Mouse (Mus musculus) C2C12 (cell line): ENCODE measurements around the gene Notch4. TPM values are rescaled to one million over a fixed set of nuclear protein-coding genes. Genes with fewer than 3 reads are reported as not detected.

ENCODE experiments used
- H3K27me3 ChIP-seq: one replicate; pipeline ENCODE4 v1.6.1; 2011; ENCODE audit not compliant: control insufficient read depth, insufficient read depth, insufficient read length
- H3K36me3 ChIP-seq: one replicate; pipeline ENCODE4 v1.6.1; 2011; ENCODE audit not compliant: control insufficient read depth, insufficient read depth
- H3K4me3 ChIP-seq: one replicate; pipeline ENCODE4 v1.5.1; 2011; ENCODE audit warnings: mild to moderate bottlenecking, control low read depth; ENCODE audit not compliant: poor library complexity, insufficient read depth, severe bottlenecking
- H3K79me2 ChIP-seq: one replicate; pipeline ENCODE4 v1.6.1; 2011; ENCODE audit not compliant: control insufficient read depth, insufficient read depth
- H3K79me3 ChIP-seq: one replicate; pipeline ENCODE4 v1.6.1; 2011; ENCODE audit warnings: low read depth, control low read depth
- H3ac ChIP-seq: one replicate; pipeline ENCODE3; 2011; ENCODE audit warnings: low read depth; ENCODE audit not compliant: control insufficient read depth, insufficient read length
- CEBPB ChIP-seq: IDR thresholded peaks from one replicate; pipeline ENCODE4 v1.6.1; 2011; ENCODE audit warnings: low read depth, mild to moderate bottlenecking, control low read depth, moderate library complexity
- CTCF ChIP-seq: IDR thresholded peaks from one replicate; pipeline ENCODE4 v1.5.1; 2011; ENCODE audit not compliant: control insufficient read depth, insufficient read depth, insufficient read length
- FOSL1 ChIP-seq: IDR thresholded peaks from one replicate; pipeline ENCODE4 v1.8.0; 2011; ENCODE audit warnings: mild to moderate bottlenecking, low read length; ENCODE audit not compliant: poor library complexity, insufficient read depth, severe bottlenecking
- MAX ChIP-seq: IDR thresholded peaks from one replicate; pipeline ENCODE4 v1.6.1; 2011; ENCODE audit warnings: mild to moderate bottlenecking, control low read depth
- MYOD1 ChIP-seq: IDR thresholded peaks from one replicate; pipeline ENCODE4 v1.6.1; 2011; ENCODE audit warnings: low read depth; ENCODE audit not compliant: control insufficient read depth, insufficient read length
- MYOG ChIP-seq: IDR thresholded peaks from one replicate; pipeline ENCODE4 v1.6.1; 2011; ENCODE audit not compliant: control insufficient read depth, insufficient read length; ENCODE audit errors: extremely low read depth
- USF1 ChIP-seq: IDR thresholded peaks from one replicate; pipeline ENCODE4 v1.6.1; 2011; ENCODE audit warnings: low read depth, mild to moderate bottlenecking, control low read depth, moderate library complexity
- polyA plus RNA-seq: library from polyadenylated mRNA; unstranded; fragments of >200 nt; fragmentation: generic; extraction: Trizol; gene quantifications from one replicate; pipeline ENCODE4 v1.2.1, GENCODE M21; 2012; ENCODE audit warnings: missing spikeins

The Notch4 gene
- polyA plus RNA-seq, 1 experiment = 0.51 TPM

DNA sequence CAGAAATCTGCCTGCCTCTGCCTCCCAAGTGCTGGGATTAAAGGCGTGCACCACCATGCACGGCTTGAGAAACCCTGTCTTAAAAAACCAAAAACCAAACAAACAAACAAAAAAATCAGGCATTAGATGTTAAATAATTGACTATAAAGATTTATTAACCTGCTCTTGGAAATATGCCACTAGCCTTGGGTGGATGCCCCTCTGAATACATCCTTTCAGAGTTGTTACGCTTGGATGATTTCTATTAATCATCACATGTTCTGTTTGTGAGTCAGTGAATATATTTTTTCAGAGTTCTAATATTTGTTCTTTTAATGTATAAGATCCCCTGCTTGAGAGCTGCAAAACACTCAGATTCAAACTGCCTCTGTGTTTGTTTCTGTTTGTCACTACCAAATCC is 60.9 kb downstream of the Notch4 start:
- H3K27me3 ChIP-seq = no peaks in the 10 kb centered on the region
- H3K79me2 ChIP-seq = no peaks in the 10 kb centered on the region
- H3K36me3 ChIP-seq = no peaks in the 10 kb centered on the region
- H3K79me3 ChIP-seq = no peaks in the 10 kb centered on the region
- H3K4me3 ChIP-seq = no peak overlapping the region
- no peak overlapping the region for H3ac ChIP-seq
- no peak for TF ChIP-seq CEBPB
- no peak for TF ChIP-seq MYOD1
- no peak for TF ChIP-seq CTCF
- TF ChIP-seq MAX = no peak
- TF ChIP-seq MYOG = no peak
- no peak for TF ChIP-seq FOSL1
- TF ChIP-seq USF1 = no peak

- no peaks in the 10 kb centered on the region for H3K36me3 ChIP-seq
- TF ChIP-seq CEBPB (no peak), USF1 (no peak), MYOD1 (no peak), MAX (no peak), CTCF (no peak), MYOG (no peak), FOSL1 (no peak)
- H3K79me3 ChIP-seq = no peaks in the 10 kb centered on the region
- no peaks in the 10 kb centered on the region for H3K79me2 ChIP-seq
- H3K4me3 ChIP-seq = no peak overlapping the region
- H3ac ChIP-seq = no peak overlapping the region
- H3K27me3 ChIP-seq = peaks cover 12% of the 10 kb centered on the region
Measured at GRCm38 (mm10) chr17:34626062-34626772, 62.1 kb downstream of the Notch4 start.

GRCm38 (mm10) chr17:34626773-34627092 is 62.7 kb downstream of the Notch4 start:
- peaks cover 17% of the 10 kb centered on the region for H3K27me3 ChIP-seq
- no peak for TF ChIP-seq CTCF
- TF ChIP-seq FOSL1 = no peak
- no peak for TF ChIP-seq MYOD1
- no peak for TF ChIP-seq MAX
- TF ChIP-seq USF1 = no peak
- no peak for TF ChIP-seq CEBPB
- no peak for TF ChIP-seq MYOG
- no peaks in the 10 kb centered on the region for H3K79me2 ChIP-seq
- H3K4me3 ChIP-seq = peak overlapping the region; percentile 32
- H3ac ChIP-seq = peak overlapping the region; percentile 1
- H3K79me3 ChIP-seq = no peaks in the 10 kb centered on the region
- no peaks in the 10 kb centered on the region for H3K36me3 ChIP-seq

DNA sequence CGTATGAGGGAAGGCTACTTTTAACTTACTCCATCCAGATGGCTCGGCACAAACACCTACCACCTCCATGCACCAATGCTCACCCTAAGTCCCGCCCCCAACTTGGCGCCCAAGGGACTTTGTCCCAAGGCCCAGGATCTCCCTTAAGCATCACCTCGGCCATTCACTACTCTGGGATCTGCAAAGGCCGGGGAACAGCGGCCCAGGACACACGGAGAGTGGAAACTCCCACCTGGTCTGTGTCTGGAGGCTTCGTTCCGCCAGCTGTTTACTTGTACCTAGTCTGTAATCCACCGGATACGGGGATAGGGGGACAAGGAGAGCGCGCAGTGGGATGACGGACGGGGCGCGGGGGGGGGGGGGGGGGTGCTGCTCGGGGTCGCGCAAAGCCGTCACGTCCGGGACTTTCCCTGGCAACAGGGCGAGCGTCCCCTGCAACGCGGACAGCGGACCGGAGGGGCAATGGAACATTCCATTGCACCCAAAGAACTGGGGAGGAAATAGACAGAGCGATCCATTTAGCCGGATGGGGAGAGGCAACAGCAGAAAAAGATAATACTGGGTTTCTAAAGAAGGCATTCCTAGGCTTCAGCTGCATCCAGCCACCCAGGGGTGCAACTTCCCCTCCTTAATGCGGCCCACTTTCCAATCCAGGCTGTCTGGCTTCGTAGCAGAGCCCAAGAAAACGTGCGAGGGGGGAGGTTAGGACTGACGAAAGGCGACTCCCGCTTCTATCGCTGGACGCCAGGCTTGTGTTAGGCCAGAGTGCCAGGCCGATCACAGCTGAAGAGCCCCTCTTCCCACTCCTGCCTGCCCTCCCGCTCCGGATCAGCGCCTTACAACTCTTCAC is 63.2 kb downstream of the Notch4 start:
- Histone ChIP-seq H3K4me3 (peak overlapping the region; percentile 32), H3ac (peak overlapping the region; percentile 75), H3K27me3 (peaks cover 23% of the 10 kb centered on the region), H3K79me3 (no peaks in the 10 kb centered on the region), H3K36me3 (no peaks in the 10 kb centered on the region), H3K79me2 (no peaks in the 10 kb centered on the region)
- TF ChIP-seq MAX = peak; percentile 55
- TF ChIP-seq CTCF = no peak
- TF ChIP-seq USF1 = no peak
- no peak for TF ChIP-seq MYOD1

- Histone ChIP-seq H3ac (peak within 1 kb of the TSS; percentile 75), H3K27me3 (peaks cover 27% of the 10 kb centered on the region), H3K36me3 (no peaks in the 10 kb centered on the region), H3K4me3 (peak within 1 kb of the TSS; percentile 32), H3K79me2 (no peaks in the 10 kb centered on the region), H3K79me3 (no peaks in the 10 kb centered on the region)
- TF ChIP-seq USF1 = no peak
- TF ChIP-seq MYOD1 = no peak
- TF ChIP-seq CTCF = no peak
- no peak for TF ChIP-seq MAX
- TF ChIP-seq FOSL1 = no peak
- TF ChIP-seq MYOG = no peak
- TF ChIP-seq CEBPB = no peak
Measured at GRCm38 (mm10) chr17:34627943-34628643, 64.0 kb downstream of the Notch4 start, which contains the start of gene Ppt2. Gene Ppt2 (minus strand): TSS chr17:34628510.
